Mouse (Mus musculus) thymus, adult 2 months (tissue): ENCODE data around the gene Pold1.

Source experiments
- CTCF ChIP-seq: fragments of 200-500 bp; IDR thresholded peaks from 2 replicates; pipeline ENCODE4 v1.5.1; 2012; ENCODE audit warnings: mild to moderate bottlenecking, control low read depth, low read length, moderate library complexity, borderline replicate concordance; ENCODE audit not compliant: control insufficient read depth, poor library complexity, insufficient read depth; ENCODE audit errors: extremely low read depth
- POLR2A ChIP-seq: fragments of 200-500 bp; IDR thresholded peaks from 2 replicates; pipeline ENCODE4 v1.6.1; 2012; ENCODE audit warnings: mild to moderate bottlenecking, low read length, control low read depth, moderate library complexity; ENCODE audit not compliant: control insufficient read depth, poor library complexity, insufficient read depth; ENCODE audit errors: extremely low read depth

- no peak for TF ChIP-seq CTCF
- TF ChIP-seq POLR2A, result no peak
These were observed 23.6 kb upstream of the Pold1 start, which contains the start of gene Napsa for GRCm38 (mm10) chr7:44572213-44572701.
